Mouse (Mus musculus) spleen, postnatal 0 days (tissue): Measurements from ENCODE around the gene Adamtsl2. TPM values are rescaled to one million over a fixed set of nuclear protein-coding genes. Genes with fewer than 3 reads are reported as not detected.

ENCODE experiments used
- polyA plus RNA-seq: library from polyadenylated mRNA; unstranded; fragments of >200 nt; fragmentation: Nextera tagmentation; extraction: Ambion mirVana; gene quantifications from 2 replicates; pipeline ENCODE4 v1.2.1, GENCODE M21; 2015

Gene Adamtsl2
- polyA plus RNA-seq, result 13.4 and 16.4 TPM in 2 replicates

DNA sequence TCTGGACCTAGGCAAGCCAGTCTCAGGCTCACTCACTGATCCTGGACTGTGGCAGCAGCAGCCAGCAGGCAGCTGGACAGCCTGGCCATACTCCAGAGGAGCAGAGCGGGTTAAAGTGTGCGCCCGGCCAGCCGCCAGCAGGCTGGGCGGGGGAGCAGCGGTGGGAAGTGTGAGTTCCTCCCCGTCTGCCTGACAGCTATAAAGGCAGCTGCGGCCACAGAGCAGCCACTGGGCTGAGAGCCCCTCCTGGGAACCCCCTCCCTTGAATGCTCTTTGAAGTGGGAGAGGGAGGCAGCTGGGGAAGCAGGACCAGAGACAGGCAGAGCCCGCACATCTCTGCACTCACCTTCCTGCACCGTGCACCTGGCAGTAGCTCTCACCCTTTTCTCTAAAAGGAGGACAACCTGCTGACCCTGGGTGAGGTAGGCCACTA is at the start of gene Adamtsl2:
Gene Adamtsl2, plus strand, starts transcription at position 228 of the 433 bp plus-strand sequence.

DNA sequence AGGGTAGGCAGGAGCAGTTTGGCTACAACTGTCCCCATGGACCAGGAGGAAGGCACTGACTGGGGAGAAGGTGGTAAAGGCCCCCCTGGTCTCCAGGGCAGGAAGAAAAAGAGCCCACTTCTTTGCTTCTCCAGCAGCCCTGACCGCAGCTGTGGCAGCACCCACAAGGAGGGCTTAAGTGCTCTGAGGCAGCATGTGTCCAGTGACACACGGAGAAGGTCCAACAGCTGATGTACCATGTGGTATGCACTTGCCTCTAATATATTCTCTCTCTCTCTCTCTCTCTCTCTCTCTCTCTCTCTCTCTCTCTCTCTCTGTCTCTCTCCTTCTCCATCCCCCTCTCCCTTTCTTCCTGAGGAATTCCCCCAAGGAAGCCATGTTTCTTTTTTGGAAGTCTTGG is 7.2 kb upstream of the Adamtsl2 start, which contains the start of gene Mymk:
Gene Mymk, minus strand, starts transcription at position 202 of the 400 bp plus-strand sequence.

GRCm38 (mm10) chr2:27141950-27142693 is 62.9 kb downstream of the Adamtsl2 start, which contains the start of gene Fam163b:
TSS of gene Fam163b (minus strand) at chr2:27142491.

Other genes with a start within 250 kb of the Adamtsl2 start
- gene Abo, start 214.4 kb upstream of the Adamtsl2 start, polyA plus RNA-seq, result not detected in 2 replicates
- 11.8 and 12.7 TPM in 2 replicates for gene Surf6, start 176.5 kb upstream of the Adamtsl2 start, polyA plus RNA-seq
- gene Med22, start 168.7 kb upstream of the Adamtsl2 start, polyA plus RNA-seq, result 20.2 and 22.1 TPM in 2 replicates
- gene Rpl7a, start 168.6 kb upstream of the Adamtsl2 start, polyA plus RNA-seq, result 585 and 601 TPM in 2 replicates
- 25.1 and 28.1 TPM in 2 replicates for gene Surf2, start 163.0 kb upstream of the Adamtsl2 start, polyA plus RNA-seq
- gene Surf1, start 162.8 kb upstream of the Adamtsl2 start, polyA plus RNA-seq, result 39.3 and 44.2 TPM in 2 replicates
- gene Surf4, start 145.5 kb upstream of the Adamtsl2 start, polyA plus RNA-seq, result 67.8 and 83.4 TPM in 2 replicates
- gene Stkld1, start 145.3 kb upstream of the Adamtsl2 start, polyA plus RNA-seq, result 0.25 and 0.34 TPM in 2 replicates
- gene Rexo4, start 115.0 kb upstream of the Adamtsl2 start, polyA plus RNA-seq, result 20.5 and 22.9 TPM in 2 replicates
- gene Adamts13, start 106.0 kb upstream of the Adamtsl2 start, polyA plus RNA-seq, result 0.08 and 0.10 TPM in 2 replicates
- gene Cacfd1, start 69.5 kb upstream of the Adamtsl2 start, polyA plus RNA-seq, result 14.5 and 17.3 TPM in 2 replicates
- gene Slc2a6, start 51.4 kb upstream of the Adamtsl2 start, polyA plus RNA-seq, result 2.7 and 4.1 TPM in 2 replicates
- 0.11 and 0.24 TPM in 2 replicates for gene Mymk, start 7.2 kb upstream of the Adamtsl2 start, polyA plus RNA-seq
- gene Fam163b, start 63.1 kb downstream of the Adamtsl2 start, polyA plus RNA-seq, result 0.05 TPM in 2 replicates
- not detected in 2 replicates for gene Dbh, start 85.9 kb downstream of the Adamtsl2 start, polyA plus RNA-seq
- 7.7 and 9.4 TPM in 2 replicates for gene Sardh, start 169.0 kb downstream of the Adamtsl2 start, polyA plus RNA-seq